Mouse (Mus musculus) ES-E14 (cell line): Measurements from ENCODE around the gene Tmem81.

Experiments used
- CHD2 ChIP-seq: IDR thresholded peaks from 2 replicates; pipeline ENCODE4 v1.6.1; 2014; ENCODE audit warnings: mild to moderate bottlenecking, low read depth, low read length, inconsistent platforms
- MAFK ChIP-seq: IDR thresholded peaks from 2 replicates; pipeline ENCODE4 v1.6.1; 2014; ENCODE audit warnings: mild to moderate bottlenecking, low read depth, low read length, inconsistent platforms; ENCODE audit not compliant: insufficient read depth
- ZNF384 ChIP-seq: IDR thresholded peaks from 2 replicates; pipeline ENCODE4 v1.6.1; 2012; ENCODE audit warnings: low read depth, low read length, inconsistent platforms

- TF ChIP-seq CHD2, result no peak
- no peak for TF ChIP-seq ZNF384
- no peak for TF ChIP-seq MAFK
These were observed 37.1 kb upstream of the Tmem81 start for GRCm38 (mm10) chr1:132468926-132469325.
